Mouse (Mus musculus): ENCODE measurements around the gene Ak2.
A peak's percentile ranks its signal among the peaks of the same experiment; 100 is the strongest.

The Ak2 gene

DNA sequence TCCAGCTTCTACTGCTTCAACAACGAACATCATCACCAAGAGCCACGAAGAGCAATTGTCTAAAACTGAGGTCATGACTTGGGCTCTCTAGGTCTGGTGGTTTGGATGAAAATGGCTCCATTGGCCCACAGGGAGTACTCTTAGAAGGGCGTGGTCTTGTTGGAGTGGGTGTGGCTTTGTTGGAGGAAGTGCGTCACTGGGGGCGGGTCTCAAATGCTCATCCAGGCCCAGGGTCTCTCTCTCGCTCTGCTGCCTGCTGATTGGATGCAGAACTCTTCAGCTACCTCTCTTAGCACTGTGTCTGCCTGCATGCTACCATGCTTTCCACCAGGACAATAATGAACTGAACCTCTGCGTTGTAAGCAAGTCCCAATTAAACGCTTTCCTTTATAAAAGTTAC, 17.1 kb upstream of the Ak2 start:
- no peak for DNase-seq (ENCODE audit: low read depth)

DNA sequence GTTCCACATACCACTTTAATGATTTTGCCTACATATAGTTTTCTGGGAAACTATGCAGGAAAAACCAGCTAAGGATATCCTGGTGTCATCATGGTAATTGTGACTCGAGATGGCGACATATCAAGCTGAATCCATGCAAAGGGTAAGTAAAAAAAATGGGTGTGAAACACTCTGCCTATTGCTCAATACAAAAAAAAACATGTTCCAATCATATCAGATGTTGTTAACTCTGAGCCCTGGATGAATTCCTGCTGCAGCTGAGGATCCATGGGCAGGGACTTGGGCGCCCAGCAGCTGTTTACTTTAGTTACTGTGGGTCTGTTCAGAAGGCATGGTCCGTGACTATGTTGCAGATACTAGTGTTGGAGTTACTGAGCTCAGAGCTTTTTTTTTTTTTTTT, 15.2 kb upstream of the Ak2 start:
- no peak for DNase-seq (ENCODE audit: low read depth)

DNA sequence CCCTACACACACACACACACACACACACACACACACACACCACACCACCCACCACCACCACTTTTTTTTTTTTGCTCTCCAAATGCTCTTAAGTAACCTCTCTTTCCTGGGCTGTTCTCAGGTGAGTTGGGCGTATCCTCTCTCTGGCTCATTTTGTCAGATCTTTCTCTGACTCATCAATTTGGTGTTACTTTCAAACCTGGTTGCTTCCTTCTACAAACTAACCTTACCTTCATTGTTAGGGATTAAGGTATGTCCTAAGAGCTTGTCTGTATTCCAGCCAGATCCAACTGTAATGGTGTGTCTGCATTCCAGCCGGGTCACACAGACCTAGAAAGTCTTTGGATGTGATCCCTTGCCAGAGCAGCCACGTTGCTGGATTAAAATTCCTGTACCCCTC, 14.5 kb upstream of the Ak2 start:
- DNase-seq (ENCODE audit: low read depth) = no peak

DNA sequence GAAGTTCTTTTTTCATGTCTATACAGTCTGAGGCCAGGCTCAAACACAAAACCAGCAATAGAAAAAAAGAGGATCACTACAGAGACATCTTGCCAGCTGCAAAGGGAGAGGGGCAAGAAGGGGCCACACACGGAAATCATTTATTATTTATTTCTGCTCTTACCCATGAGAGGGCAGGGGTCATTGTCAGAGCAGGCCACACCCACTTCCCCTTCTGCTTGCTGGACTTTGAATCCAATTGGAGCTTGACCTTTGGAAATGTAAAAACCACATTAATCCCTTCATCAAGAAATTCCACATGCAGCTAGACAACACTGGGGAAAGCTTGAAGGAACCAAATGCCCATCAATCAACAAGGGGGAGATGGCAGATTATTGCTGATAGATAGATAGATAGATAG, 13.1 kb upstream of the Ak2 start:
- DNase-seq (ENCODE audit: low read depth) = no peak

DNA sequence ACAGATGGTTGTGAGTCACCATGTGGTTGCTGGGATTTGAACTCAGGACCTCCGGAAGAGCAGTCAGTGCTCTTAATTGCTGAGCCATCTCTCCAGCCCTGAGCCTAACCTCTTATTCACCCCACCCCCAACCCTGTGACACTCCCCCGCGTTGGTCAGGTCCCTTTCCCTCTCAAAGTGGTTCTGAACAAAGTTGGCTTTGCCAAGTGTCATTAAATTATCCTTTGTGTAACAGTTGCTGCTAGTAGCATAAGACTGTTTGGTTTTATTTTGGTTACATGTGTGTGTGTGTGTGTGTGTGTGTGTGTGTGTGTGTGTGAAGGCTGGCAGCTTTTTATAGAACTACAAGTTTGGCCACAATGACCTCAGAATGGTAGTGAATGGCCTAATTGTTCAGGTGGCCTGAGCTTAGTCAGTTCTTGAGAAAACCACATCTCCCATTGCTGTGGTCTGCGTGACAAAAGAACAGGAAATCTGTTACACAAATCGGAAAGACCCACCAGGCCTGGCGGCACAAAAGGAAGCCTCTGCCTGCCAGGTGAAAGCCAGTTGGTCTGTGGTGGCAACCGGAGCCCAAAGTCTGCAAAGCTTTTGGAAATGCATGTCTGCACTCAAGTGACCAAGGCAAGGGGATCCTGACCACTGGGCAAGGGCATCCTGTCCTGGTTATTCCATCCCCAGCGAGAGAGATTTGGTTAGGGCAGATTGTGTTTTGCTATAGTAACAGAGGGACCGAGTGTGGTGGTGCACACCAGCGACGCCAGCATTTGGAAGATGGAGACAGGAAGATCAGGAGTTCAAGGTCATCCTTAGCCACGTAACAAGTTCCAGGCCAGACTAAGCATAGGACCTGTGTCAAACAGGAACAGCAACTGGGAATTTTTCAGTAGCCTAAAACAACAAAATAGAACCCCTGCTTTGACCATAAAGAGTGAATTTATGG, 10.6 kb upstream of the Ak2 start:
- DNase-seq (ENCODE audit: low read depth) = no peak

DNA sequence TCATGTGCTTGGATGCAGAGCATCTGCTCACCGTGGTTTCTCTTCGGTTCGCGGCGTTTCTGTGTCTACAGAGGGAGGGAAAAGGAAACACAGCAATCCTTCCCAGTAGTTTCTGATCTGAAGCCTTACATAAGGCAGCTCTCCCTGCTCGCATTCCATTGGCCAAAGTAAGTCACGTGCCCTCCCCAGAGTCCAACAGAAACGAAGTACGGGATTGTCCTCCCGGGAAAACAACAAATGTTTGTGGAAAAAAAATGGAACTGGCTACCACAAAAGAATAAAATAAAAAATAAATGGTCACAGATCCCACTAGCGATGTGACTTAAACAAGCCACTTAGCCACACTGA, 10.0 kb upstream of the Ak2 start:
- no peak for DNase-seq (ENCODE audit: low read depth)

DNA sequence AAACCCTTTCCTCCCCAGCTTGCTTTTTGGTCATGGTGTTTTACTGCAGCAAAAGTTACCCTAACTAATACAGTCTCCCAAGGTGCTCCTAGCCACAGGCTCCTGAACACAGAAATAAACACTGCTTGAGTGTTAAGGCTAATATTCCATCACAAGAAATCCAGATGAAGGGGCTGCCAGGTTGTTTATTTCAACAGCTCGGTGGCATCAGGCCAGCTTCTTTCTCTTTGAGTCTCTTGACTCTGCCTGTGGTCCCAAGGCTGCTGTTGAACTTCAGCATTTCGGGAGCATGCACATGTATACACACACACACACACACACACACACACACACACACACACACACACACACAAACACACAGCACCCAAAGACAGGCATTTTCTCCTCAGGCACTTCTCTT, 8.6 kb upstream of the Ak2 start:
- no peak for DNase-seq (ENCODE audit: low read depth)

DNA sequence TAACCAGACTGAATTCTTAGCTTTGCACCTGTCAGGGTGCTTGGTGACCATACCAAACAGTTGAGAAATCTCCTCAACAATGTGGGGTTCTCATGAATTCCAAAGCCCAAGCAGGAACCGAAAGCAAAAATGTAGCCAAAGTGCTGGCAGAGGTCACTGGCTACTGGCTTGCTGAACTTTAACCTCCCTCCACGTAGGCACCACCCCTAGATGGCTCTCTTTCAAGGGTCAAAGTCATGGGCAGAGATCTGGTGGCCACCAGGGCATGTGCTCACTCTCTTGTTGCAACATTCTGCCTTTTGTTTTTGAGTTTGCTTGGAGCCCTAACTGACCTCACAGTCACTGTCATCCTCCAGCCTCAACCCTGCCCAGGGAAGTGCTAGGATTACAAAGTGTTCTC, 8.1 kb upstream of the Ak2 start:
- DNase-seq (ENCODE audit: low read depth) = no peak

DNA sequence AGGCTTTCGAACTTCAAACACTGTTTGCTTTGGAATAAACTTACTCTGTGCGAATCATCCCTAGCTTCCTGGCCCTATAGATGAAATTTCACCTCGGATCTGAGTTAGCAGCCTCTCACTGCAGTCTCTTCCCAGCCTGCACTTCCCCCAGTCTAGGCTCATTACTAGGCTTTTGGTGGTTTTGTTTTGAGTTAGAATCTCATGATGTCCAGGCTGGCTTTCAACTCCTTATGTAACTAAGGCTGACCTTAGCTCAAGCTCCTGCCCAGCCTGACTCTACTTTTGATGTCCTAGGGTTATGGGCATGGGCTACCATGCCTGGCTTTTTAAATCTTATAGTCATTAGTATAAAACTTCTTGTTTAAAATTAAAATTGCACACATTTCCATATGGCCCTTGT, 7.2 kb upstream of the Ak2 start:
- DNase-seq (ENCODE audit: low read depth) = no peak

DNA sequence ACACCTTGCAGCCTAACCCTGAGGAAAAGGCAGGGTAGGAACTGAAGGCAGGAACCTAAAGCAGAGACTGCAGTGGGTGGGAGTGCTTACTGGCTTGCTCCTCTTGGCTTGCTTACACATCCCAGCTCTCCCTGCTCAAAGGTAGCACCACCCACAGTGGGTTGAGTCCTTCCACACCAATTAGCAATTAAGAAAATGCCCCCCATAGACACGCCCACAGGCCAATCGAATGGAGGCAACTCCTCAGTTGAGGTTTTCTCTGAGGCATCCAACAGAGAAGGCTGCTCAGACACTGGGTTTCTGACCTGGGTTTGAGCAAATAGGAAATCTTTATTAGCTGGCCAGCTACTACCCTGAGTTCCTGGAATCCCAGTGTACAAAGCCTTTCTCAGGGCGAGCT, 2.8 kb upstream of the Ak2 start:
- no peak for DNase-seq (ENCODE audit: low read depth)

DNA sequence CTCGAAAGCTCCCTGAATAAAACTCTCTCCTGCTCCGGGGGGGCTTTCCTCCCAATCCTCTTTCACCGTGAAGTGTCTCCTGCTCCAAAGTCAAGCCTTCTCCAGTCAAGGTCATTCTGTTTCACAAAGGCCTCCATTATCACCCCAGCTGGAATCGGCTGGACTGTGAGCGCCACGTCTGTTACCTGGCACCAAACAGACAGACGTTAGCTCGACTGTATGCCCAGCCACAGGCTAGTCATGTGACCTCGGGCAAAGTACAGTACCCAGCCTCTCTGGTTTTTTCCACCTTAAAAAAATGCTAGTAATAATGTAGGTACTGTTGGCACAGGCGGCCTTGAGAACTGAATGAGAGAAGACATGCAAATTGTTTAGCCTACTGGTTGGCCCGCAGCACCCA, 2.1 kb upstream of the Ak2 start:
- no peak for DNase-seq (ENCODE audit: low read depth)

DNA sequence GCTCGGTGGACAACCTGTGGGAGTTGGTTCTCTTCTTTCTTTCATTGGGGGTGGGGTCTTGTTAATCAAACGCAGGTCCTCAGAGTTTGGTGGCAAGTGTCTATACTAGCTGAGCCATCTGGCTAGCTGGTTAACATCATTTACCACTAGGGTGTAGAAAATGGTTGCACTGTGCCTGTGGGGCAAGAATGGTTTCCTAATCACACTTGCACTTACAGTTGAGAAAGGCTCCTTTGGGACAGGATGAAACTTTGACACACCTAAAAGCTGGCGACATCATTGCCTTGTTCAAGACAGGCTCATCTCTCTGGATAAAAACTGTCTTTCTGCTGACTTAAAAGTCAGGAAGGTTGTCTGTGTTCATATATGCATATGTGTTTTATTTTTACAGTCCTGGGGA, 418 bp downstream of the Ak2 start:
- no peak for DNase-seq (ENCODE audit: low read depth)

DNA sequence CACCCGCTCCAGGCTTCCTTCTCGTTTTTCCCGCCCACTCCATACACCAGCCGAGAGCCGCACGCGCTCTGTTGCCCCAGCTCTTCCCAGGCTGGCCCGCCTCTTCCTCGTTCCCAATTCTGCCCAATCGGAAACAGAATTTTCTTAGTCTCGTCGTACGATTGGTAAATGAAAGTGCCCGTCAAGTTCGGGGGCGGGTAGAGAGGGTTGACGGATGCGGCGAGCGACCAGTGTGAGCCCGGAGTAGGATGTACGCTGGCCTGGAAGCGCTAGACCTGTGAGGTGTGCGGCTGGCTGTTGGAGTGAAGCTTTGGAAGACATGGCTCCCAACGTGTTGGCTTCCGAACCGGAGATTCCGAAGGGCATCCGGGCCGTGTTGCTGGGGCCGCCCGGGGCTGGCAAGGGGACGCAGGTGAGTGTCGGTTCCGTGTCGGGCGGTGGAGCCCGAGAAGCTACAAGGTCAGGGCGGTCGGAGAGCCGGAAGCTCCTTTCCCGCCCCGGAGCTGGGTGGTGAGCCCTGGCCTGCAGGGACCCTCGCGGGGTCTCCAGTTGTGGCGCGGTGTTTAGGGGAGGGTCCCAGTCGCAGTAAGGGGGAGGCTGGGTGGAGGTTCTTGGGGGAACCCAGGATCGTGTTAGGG, 1.4 kb downstream of the Ak2 start:
- DNase-seq (ENCODE audit: low read depth) = peak; percentile 98

DNA sequence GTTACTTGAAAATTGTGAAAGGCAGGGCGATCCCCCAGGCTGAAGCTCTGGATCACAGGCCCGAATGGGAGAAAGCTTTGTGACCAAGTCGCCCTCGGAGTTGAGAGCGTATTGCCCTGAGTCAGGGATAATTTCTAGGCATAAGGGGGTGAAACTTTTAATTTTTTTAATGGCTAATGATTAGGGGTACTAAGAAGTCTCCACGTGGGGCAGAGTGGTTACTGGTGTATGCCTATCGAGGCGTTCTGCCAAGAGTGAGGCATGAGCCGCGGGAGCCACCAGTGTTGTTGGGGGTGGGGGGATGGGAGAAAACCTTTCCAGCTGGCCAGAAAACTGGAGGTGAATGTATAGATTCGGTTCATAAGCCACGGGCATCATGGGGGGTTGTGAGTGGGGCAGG, 1.9 kb downstream of the Ak2 start:
- peak; percentile 25 for DNase-seq (ENCODE audit: low read depth)

DNA sequence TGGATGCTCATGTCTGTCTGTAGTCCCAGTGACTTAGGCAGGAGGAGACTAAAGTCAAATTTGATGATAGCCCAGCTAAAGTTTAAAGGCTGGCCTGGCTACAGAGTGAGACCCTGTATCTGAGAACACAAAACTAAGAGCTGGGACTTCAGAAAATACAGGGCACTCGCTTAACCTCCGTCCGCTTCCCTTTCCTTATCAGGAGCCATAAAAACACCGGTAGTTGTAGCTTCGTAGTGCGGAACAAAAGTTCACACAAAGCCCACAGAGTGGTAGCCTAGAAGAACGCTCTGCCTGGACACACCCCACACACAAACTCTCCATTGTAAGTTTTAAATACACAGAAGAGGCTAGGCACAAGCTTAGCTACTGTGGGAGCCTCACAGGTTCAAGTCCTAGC, 3.5 kb downstream of the Ak2 start:
- no peak for DNase-seq (ENCODE audit: low read depth)

DNA sequence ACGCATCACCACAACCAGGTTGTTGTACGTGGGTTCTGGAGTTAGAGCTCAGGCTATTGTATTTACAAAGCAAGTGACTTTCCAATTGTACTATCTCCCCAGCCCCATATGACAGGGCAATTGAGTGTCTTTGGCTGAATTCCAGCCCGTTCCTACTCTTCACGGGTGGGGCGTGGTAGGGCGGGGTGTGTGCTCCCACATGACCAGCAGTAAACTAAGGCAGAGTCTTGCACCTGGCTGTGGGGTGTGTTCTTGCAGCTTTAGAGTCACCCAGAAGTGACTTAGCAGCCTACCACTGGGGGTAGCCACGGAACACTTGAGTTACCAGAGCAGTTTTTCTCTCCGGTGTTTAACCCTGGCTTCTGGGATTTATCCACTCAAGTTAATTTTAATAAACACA, 5.5 kb downstream of the Ak2 start:
- DNase-seq (ENCODE audit: low read depth) = peak; percentile 60

DNA sequence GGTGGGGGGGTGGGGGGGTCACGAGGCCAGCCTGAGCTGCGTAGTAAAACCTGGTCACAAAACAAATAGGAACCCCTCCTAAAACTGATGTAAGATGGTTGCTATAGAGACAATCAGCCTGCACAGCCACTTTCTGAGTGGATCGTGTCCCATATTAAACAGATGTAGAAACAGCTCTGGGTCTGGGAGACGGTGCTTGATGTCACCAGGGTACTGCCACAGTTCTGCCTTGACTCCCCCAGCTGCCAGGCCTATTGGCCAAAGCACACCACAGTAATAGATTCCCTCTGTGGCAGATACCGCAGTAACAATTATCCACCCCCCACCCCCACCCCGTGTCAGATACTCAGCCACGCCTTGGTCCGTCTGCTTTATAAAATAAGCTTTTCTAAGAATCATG, 6.6 kb downstream of the Ak2 start:
- no peak for DNase-seq (ENCODE audit: low read depth)

DNA sequence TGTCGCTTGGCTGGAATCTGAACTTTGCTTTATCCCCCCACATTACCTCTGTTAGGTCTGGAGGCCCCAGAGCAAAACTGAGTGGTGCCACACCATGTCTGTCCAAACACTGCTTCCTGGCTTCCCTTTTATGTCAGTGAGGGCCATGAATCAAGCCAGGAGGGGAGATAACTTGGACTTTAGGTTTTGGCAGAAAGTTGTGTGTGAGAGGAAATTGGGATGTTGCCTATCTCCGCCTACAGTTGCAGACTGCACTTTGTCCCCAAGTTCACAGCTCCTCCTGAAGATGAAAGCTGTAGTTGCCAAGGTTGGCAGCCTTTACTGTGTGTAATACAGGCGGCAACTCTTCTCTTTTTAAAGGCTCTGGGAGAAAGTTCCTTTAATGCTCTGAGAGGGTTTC, 9.0 kb downstream of the Ak2 start:
- no peak for DNase-seq (ENCODE audit: low read depth)

DNA sequence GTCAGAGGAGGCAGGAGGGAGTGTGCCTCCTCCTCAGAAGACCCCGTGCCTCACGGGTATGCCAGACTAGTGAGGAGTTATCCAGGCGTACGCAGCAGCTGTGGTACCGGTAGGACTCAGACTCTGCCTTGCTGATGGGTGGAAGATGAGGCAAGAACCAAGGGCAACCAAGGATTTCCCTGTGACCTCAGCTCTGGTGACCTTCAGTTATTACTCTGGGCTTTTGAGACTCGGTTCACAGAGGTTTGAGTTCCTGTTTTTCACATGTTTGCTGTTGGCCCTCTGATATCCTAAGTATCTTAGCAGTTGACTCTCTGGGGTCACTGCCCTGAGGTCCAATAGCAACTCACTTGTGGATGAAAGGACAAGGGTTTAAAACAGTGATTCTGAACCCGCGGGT, 12.0 kb downstream of the Ak2 start:
- DNase-seq (ENCODE audit: low read depth) = no peak

DNA sequence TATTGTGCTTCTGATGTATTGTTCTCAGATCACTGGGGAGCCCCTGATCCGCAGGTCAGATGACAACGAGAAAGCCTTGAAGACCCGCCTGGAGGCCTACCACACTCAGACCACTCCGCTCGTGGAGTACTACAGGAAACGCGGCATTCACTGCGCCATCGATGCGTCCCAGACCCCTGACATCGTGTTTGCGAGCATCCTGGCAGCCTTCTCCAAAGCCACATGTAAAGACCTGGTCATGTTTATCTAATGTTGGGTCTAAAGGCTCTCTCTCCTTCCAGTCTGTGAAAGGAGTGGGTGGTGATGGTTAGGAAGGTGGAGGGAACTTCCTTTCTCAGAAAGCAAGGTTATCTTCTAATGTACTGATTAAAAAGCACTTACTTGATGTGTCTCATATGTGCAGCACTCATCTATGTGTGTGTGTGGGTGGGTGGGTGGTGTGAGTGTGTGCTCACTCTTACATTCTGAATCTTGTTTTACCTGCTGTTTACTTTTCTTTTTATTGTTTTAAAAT, 16.3 kb downstream of the Ak2 start:
- DNase-seq (ENCODE audit: low read depth) = no peak

DNA sequence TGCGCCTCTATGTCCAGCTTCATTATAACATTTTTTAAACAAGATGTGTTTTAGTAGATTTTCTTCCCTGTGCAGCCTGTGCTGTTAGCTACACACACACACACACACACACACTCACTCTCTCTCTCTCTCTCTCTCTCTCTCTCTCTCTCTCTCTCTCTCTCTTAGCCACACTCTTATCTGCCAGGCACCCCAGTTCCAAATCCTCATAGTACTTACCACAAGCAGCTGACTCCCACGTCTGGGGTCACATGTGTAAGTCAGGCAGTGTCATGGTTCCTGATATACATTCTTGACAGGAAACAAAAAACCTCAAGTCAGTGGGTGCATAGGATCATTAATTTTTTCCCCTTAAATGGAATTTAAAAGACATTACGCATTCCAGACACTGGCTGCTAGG, 16.9 kb downstream of the Ak2 start:
- no peak for DNase-seq (ENCODE audit: low read depth)

DNA sequence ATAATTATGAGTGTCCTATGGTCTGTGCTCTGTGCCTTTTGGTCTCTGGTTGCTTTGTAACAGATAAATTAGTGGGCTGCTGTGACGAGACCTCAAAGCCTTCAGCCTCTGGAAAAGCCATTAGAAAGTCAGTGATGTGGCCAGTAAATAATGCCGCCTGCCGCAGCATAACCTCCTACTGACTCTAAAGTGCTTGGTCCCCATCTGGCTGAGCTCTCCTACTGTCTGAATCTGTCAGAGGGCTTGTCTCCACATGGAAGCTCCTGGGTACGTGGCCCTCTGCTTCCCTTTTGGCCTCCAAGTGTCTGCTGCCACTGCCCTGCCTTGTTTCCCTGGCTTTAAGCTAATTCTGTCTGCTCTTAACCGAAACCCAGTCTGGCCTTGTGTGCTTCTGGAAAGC, 17.8 kb downstream of the Ak2 start:
- DNase-seq (ENCODE audit: low read depth) = no peak

DNA sequence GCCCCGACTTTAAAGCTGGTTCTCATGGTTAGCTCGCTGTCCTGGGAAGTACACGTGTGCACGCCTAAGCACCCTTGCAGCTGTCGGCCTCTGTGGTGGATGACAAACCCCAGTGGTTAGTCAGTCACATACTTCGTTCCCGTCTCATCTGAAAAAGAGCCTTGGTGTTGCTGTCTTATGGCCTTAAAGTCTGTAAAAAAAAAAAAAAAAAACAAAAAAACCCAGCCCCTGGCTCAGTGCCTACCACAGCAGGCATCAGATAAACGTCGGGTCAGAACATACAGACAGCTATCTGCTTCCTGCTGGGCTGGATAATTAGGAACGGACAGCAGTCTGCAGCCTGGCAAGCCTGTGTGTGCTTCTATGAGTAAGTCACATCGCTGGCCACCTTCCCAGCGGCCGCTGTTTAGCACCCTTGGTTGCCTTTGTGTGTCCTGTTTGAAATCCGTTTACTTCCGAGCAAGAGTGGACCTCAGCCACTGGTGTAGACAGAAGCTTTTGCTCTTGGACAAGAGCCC, 19.9 kb downstream of the Ak2 start:
- no peak for DNase-seq (ENCODE audit: low read depth)
